In the genomic region with DNA sequence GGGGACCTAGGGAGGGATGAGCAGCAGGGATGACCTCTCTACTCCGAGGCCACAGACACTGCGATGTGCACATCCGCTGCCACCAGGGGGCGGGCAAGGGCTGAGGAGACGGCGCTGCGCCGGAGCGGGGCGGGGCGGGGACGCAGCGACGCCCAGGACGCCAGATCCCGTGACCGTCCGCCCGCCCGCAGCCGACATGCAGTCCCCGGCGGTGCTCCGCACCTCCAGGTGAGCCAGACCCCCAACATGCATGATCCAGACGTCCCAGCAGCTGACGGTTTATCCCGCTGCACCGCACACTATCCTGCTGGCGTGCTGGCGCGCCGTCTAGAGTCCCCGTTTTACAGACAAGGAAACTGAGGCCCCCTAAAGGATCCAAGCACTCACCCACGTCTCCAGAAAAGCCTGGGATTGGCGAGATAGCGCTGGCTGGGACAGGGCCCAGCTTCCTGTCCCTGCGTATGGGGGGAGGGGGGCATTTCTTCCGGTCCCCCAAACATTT, we compare ENCODE assay signal across 8 mouse cellular contexts. TPM values are rescaled to one million over a fixed set of nuclear protein-coding genes. Genes with fewer than 3 reads are reported as not detected.
DNase-seq lines count a peak whose midpoint lies in the region; ATAC-seq and TF ChIP-seq lines count a peak whose summit lies in the region.

A gene (plus strand): TSS at position 163 of the 502 bp plus-strand sequence.

- peak; percentile 90 for DNase-seq in naive thymus-derived CD4-positive, alpha-beta T cell, adult 2 months (ENCODE audit: low read depth)
- peak; percentile 93 for DNase-seq in splenic B cell, adult 2 months (ENCODE audit: low read depth, low spot score)

- H3K9ac ChIP-seq in heart, embryonic 11.5 days (ENCODE audit: low read depth, low read length) = peak within 1 kb of the TSS; percentile 66
- peak within 1 kb of the TSS; percentile 84 for H3K9ac ChIP-seq in kidney, embryonic 16.5 days (replicated peaks; ENCODE audit: low read length)
- peak within 1 kb of the TSS; percentile 71 for H3K9ac ChIP-seq in liver, embryonic 12.5 days

- H3K27me3 ChIP-seq in C2C12 (ENCODE audit: control insufficient read depth, insufficient read depth, insufficient read length) = no peaks in the 10 kb centered on the region
- peaks cover 24% of the 10 kb centered on the region for H3K27me3 ChIP-seq in heart, embryonic 11.5 days (ENCODE audit: control insufficient read depth, insufficient read depth, low read length)
- peaks cover 13% of the 10 kb centered on the region; the same call in 1 of the 2 replicates for H3K27me3 ChIP-seq in kidney, embryonic 16.5 days (ENCODE audit: insufficient read depth, low read length)
- peaks cover 33% of the 10 kb centered on the region for H3K27me3 ChIP-seq in liver, embryonic 12.5 days (replicated peaks)
- no peaks in the 10 kb centered on the region for H3K27me3 ChIP-seq in splenic B cell, adult 2 months (ENCODE audit: control insufficient read depth, insufficient read depth, low read length, poor library complexity, severe bottlenecking)

- TF ChIP-seq POLR2A in bone marrow macrophage, adult 2 months (IDR thresholded peaks at IDR 0.05; ENCODE audit: borderline replicate concordance, low read depth, low read length) = no peak; the same call in 1 of the 2 replicates
- TF ChIP-seq POLR2A in embryonic fibroblast, embryonic 13.5 days (IDR thresholded peaks at IDR 0.05; ENCODE audit: low read depth, low read length) = peak; percentile 79

- H3K4me3 ChIP-seq in C2C12 (ENCODE audit: insufficient read depth, poor library complexity, severe bottlenecking) = peak within 1 kb of the TSS; percentile 56
- peak within 1 kb of the TSS; percentile 84 for H3K4me3 ChIP-seq in bone marrow macrophage, adult 2 months (ENCODE audit: insufficient read depth, low read length)
- H3K4me3 ChIP-seq in embryonic fibroblast, embryonic 13.5 days (ENCODE audit: insufficient read depth, low read length) = peak within 1 kb of the TSS; percentile 90
- H3K4me3 ChIP-seq in heart, embryonic 11.5 days (ENCODE audit: low read depth, low read length) = peak within 1 kb of the TSS; percentile 55
- peak within 1 kb of the TSS; percentile 80 for H3K4me3 ChIP-seq in kidney, embryonic 16.5 days (ENCODE audit: low read length)
- H3K4me3 ChIP-seq in liver, embryonic 12.5 days = peak within 1 kb of the TSS; percentile 67

- H3K4me1 ChIP-seq in bone marrow macrophage, adult 2 months (ENCODE audit: control insufficient read depth, insufficient read depth, low read length) = peaks cover 8% of the 10 kb centered on the region; the same call in 1 of the 2 replicates
- H3K4me1 ChIP-seq in embryonic fibroblast, embryonic 13.5 days (ENCODE audit: control insufficient read depth, insufficient read depth, low read length) = peaks cover 13% of the 10 kb centered on the region
- peaks cover 7% of the 10 kb centered on the region for H3K4me1 ChIP-seq in heart, embryonic 11.5 days (ENCODE audit: control insufficient read depth, insufficient read depth, low read length)
- H3K4me1 ChIP-seq in kidney, embryonic 16.5 days (ENCODE audit: insufficient read depth, low read length) = peaks cover 13% of the 10 kb centered on the region
- peaks cover 9% of the 10 kb centered on the region; the same call in 1 of the 2 replicates for H3K4me1 ChIP-seq in liver, embryonic 12.5 days

- no peaks in the 10 kb centered on the region for H3K9me3 ChIP-seq in heart, embryonic 11.5 days (replicated peaks; ENCODE audit: control insufficient read depth, low read length)
- no peaks in the 10 kb centered on the region for H3K9me3 ChIP-seq in kidney, embryonic 16.5 days (ENCODE audit: low read length)
- no peaks in the 10 kb centered on the region for H3K9me3 ChIP-seq in liver, embryonic 12.5 days (replicated peaks)

- H3K79me2 ChIP-seq in C2C12 (ENCODE audit: control insufficient read depth, insufficient read depth) = peaks cover 35% of the 10 kb centered on the region

- H3K4me2 ChIP-seq in heart, embryonic 11.5 days = peak within 1 kb of the TSS; percentile 85
- H3K4me2 ChIP-seq in kidney, embryonic 16.5 days (replicated peaks; ENCODE audit: low read depth, low read length) = peak within 1 kb of the TSS; percentile 96
- H3K4me2 ChIP-seq in liver, embryonic 12.5 days = peak within 1 kb of the TSS; percentile 89

- peak; percentile 75 for ATAC-seq in heart, embryonic 11.5 days (replicated peaks; ENCODE audit: insufficient number of reproducible peaks, low FRiP score, low TSS enrichment)
- peak; percentile 85 for ATAC-seq in kidney, embryonic 16.5 days (ENCODE audit: low FRiP score, low TSS enrichment)
- ATAC-seq in liver, embryonic 12.5 days = peak; percentile 78

- H3K79me3 ChIP-seq in C2C12 (ENCODE audit: low read depth) = peaks cover 8% of the 10 kb centered on the region

- peak; percentile 97 for TF ChIP-seq CTCF in C2C12 (IDR thresholded peaks at IDR 0.05; ENCODE audit: control insufficient read depth, insufficient read depth, insufficient read length)
- no peak for TF ChIP-seq CTCF in bone marrow macrophage, adult 2 months (IDR thresholded peaks at IDR 0.05; ENCODE audit: low read depth, low read length)
- peak; percentile 97 for TF ChIP-seq CTCF in embryonic fibroblast, embryonic 13.5 days (IDR thresholded peaks at IDR 0.05; ENCODE audit: borderline replicate concordance, insufficient read depth, low read length)

- peak within 1 kb of the TSS; percentile 31 for H3K27ac ChIP-seq in bone marrow macrophage, adult 2 months (ENCODE audit: insufficient read depth, low read depth, low read length)
- no peak within 1 kb of the TSS for H3K27ac ChIP-seq in embryonic fibroblast, embryonic 13.5 days (ENCODE audit: insufficient read depth, low read length)
- no peak within 1 kb of the TSS for H3K27ac ChIP-seq in heart, embryonic 11.5 days (ENCODE audit: low read depth, low read length)
- H3K27ac ChIP-seq in kidney, embryonic 16.5 days (ENCODE audit: low read length) = no peak within 1 kb of the TSS
- no peak within 1 kb of the TSS for H3K27ac ChIP-seq in liver, embryonic 12.5 days

- H3ac ChIP-seq in C2C12 (ENCODE audit: control insufficient read depth, insufficient read length, low read depth) = peak within 1 kb of the TSS; percentile 66

- peaks cover 11% of the 10 kb centered on the region for H3K36me3 ChIP-seq in C2C12 (ENCODE audit: control insufficient read depth, insufficient read depth)
- H3K36me3 ChIP-seq in heart, embryonic 11.5 days (ENCODE audit: control insufficient read depth, insufficient read depth, low read length) = 0 out of 2 replicates have a peak, but pooled peaks cover 4% of the 10 kb centered on the region
- peaks cover 7% of the 10 kb centered on the region for H3K36me3 ChIP-seq in kidney, embryonic 16.5 days (ENCODE audit: insufficient read depth, low read length)
- H3K36me3 ChIP-seq in liver, embryonic 12.5 days = peaks cover 10% of the 10 kb centered on the region
- H3K36me3 ChIP-seq in splenic B cell, adult 2 months (ENCODE audit: control insufficient read depth, insufficient read depth, low read length, poor library complexity, severe bottlenecking) = no peaks in the 10 kb centered on the region

- WGBS in heart, embryonic 11.5 days (ENCODE audit: insufficient replicate concordance) = 0% methylated on average over 38 of the region's 38 CpGs
- under 1% methylated on average over 38 of the region's 38 CpGs for WGBS in kidney, embryonic 16.5 days
- WGBS in liver, embryonic 12.5 days (ENCODE audit: insufficient replicate concordance) = under 1% methylated on average over 38 of the region's 38 CpGs

TF ChIP-seq in C2C12, 6 proteins besides CTCF, POLR2A, EP300 and RAD21:
- TF ChIP-seq MAX (IDR thresholded peaks at IDR 0.05) (peak; percentile 12), MYOD1 (IDR thresholded peaks at IDR 0.05; ENCODE audit: control insufficient read depth, insufficient read length, low read depth) (no peak), USF1 (IDR thresholded peaks at IDR 0.05; ENCODE audit: low read depth) (peak; percentile 10), MYOG (IDR thresholded peaks at IDR 0.05; ENCODE audit: control insufficient read depth, extremely low read depth, insufficient read length) (no peak)
TF ChIP-seq in C2C12: peak in this region for 2.

RNA-seq across cellular contexts. Expression of the gene that starts here (rescaled TPM):
- 21.8 TPM for polyA plus RNA-seq in C2C12 (2012; fragmentation: generic; extraction: Trizol)
- 29.8 and 33.4 TPM in 2 replicates for polyA plus RNA-seq in bone marrow macrophage, adult 2 months (2012; ENCODE audit: insufficient read depth, insufficient read length, missing spikeins)
- polyA plus RNA-seq in embryonic fibroblast, embryonic 13.5 days (2011; ENCODE audit: insufficient read length, low read depth, missing spikeins) = 20.5 and 22.9 TPM in 2 replicates
- 9.8 and 12.7 TPM in 2 replicates for polyA plus RNA-seq in heart, embryonic 11.5 days (2014; fragmentation: Nextera tagmentation; extraction: Ambion mirVana)
- polyA plus RNA-seq in kidney, embryonic 16.5 days (2015; fragmentation: Nextera tagmentation; extraction: Ambion mirVana) = 20.0 and 20.8 TPM in 2 replicates
- polyA plus RNA-seq in liver, embryonic 12.5 days (2016; fragmentation: Nextera tagmentation; extraction: Ambion mirVana) = 5.4 and 6.1 TPM in 2 replicates
